In the genomic region with DNA sequence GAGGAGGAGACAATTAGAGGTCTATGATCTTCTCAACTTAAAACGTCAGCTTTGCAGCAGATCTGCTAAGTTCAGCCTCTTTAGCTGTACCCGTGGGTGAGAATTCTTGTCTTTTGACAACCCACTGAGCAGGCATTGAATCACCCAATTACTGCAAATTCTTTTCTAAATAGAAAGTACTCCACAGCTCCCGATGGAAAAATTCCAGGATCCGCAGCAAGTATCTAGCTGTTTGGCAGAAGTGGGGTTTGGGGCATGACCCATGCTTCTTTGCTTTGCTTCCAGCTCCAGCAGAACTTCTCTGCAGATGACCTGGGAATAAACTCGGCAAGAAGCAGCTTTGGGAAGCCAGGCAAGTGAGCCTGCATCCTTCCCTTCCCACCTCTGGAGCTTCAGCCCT, we compare ENCODE assay signal across 14 mouse cellular contexts. TPM values are rescaled to one million over a fixed set of nuclear protein-coding genes. Genes with fewer than 3 reads are reported as not detected.
DNase-seq lines count a peak whose midpoint lies in the region; ATAC-seq and TF ChIP-seq lines count a peak whose summit lies in the region.
"Had no signal": no experiment of that assay in that cellular context is flagged by ENCODE, and none has a peak within 500 bp of the region (broad histone marks: within the 10 kb centered on the region; RNA-seq: fewer than 3 reads in every experiment).

No protein-coding gene starts in this region.

- no peak overlapping the region for H3K4me2 ChIP-seq in embryonic facial prominence, embryonic 14.5 days (ENCODE audit: low read depth, low read length)
- H3K4me2 ChIP-seq: limb, embryonic 13.5 days; midbrain, embryonic 11.5 days had no signal

- peak; percentile 46 for DNase-seq in kidney, postnatal 10 days
- DNase-seq in kidney, adult 8-10 months, result no peak
- peak; percentile 65 for DNase-seq in embryonic facial prominence, embryonic 14.5 days (ENCODE audit: low spot score)
- peak; percentile 28 to 29 for DNase-seq in layer of hippocampus, adult 8-10 months (ENCODE audit: low spot score in 2 of 2)
- DNase-seq: adrenal gland, postnatal 10 days; cerebellum, postnatal 25 days; gastrocnemius, postnatal 10 days; thymus, adult 18-20 months had no signal

- H3K9me3 ChIP-seq in embryonic facial prominence, embryonic 14.5 days (ENCODE audit: control insufficient read depth, low read length), result no peaks in the 10 kb centered on the region
- H3K9me3 ChIP-seq: limb, embryonic 13.5 days had no signal

- no peak overlapping the region; the same call in 1 of the 2 replicates for H3K27ac ChIP-seq in embryonic facial prominence, embryonic 14.5 days (replicated peaks; ENCODE audit: low read depth, low read length)
- H3K27ac ChIP-seq in olfactory bulb, adult 2 months (ENCODE audit: insufficient read depth, low read depth, low read length), result peak overlapping the region; percentile 93
- H3K27ac ChIP-seq: limb, embryonic 13.5 days had no signal

- no peak for TF ChIP-seq POLR2A in olfactory bulb, adult 2 months (IDR thresholded peaks at IDR 0.05; ENCODE audit: insufficient read depth, low read depth, low read length)

- H3K4me3 ChIP-seq in embryonic facial prominence, embryonic 14.5 days (ENCODE audit: low read depth, low read length), result no peak overlapping the region
- H3K4me3 ChIP-seq in olfactory bulb, adult 2 months (ENCODE audit: insufficient read depth, low read depth, low read length), result no peak overlapping the region
- H3K4me3 ChIP-seq: limb, embryonic 13.5 days had no signal

- 35% methylated on average over 5 of the region's 5 CpGs for WGBS in embryonic facial prominence, embryonic 14.5 days
- 5% methylated on average over 5 of the region's 5 CpGs for WGBS in olfactory bulb, adult 2 months

- TF ChIP-seq CTCF in olfactory bulb, adult 2 months (IDR thresholded peaks at IDR 0.05; ENCODE audit: insufficient read depth, low read depth, low read length), result no peak

- H3K36me3 ChIP-seq in embryonic facial prominence, embryonic 14.5 days (ENCODE audit: control insufficient read depth, insufficient read depth, low read length), result no peaks in the 10 kb centered on the region
- H3K36me3 ChIP-seq: limb, embryonic 13.5 days had no signal

- no peak for ATAC-seq in embryonic facial prominence, embryonic 14.5 days (ENCODE audit: low read depth)
- ATAC-seq in cerebellum, adult (ENCODE audit: insufficient number of reproducible peaks, low FRiP score, low TSS enrichment), result no peak
- ATAC-seq in erythroblast, adult 5-6 weeks (replicated peaks; ENCODE audit: low FRiP score, poor library complexity, severe bottlenecking), result no peak

- no peaks in the 10 kb centered on the region for H3K4me1 ChIP-seq in embryonic facial prominence, embryonic 14.5 days (ENCODE audit: control insufficient read depth, insufficient read depth, low read length)
- peaks cover 39% of the 10 kb centered on the region for H3K4me1 ChIP-seq in olfactory bulb, adult 2 months (ENCODE audit: control insufficient read depth, insufficient read depth, low read length)
- H3K4me1 ChIP-seq: limb, embryonic 13.5 days had no signal

- H3K9ac ChIP-seq in embryonic facial prominence, embryonic 14.5 days (ENCODE audit: low read depth, low read length), result no peak overlapping the region
- H3K9ac ChIP-seq: limb, embryonic 13.5 days had no signal

- no peaks in the 10 kb centered on the region for H3K27me3 ChIP-seq in embryonic facial prominence, embryonic 14.5 days (replicated peaks; ENCODE audit: control insufficient read depth, insufficient read depth, low read length)
- H3K27me3 ChIP-seq: limb, embryonic 13.5 days had no signal

RNA-seq across cellular contexts. Expression of a gene that starts 9.8 kb away (rescaled TPM):
- not detected in 2 replicates for polyA plus RNA-seq in embryonic facial prominence, embryonic 14.5 days (2014; fragmentation: Nextera tagmentation; extraction: Ambion mirVana)
- under 1 TPM; 0.09 to 0.27 (median 0.17) TPM for total RNA-seq in layer of hippocampus, adult 8-10 months (2022)
- polyA plus RNA-seq in olfactory bulb, adult 2 months (2012; ENCODE audit: insufficient read depth, insufficient read length, low replicate concordance, missing spikeins), result not detected in 2 replicates
- total RNA-seq in erythroblast, adult 5-6 weeks (2015; ENCODE audit: low replicate concordance), result not detected in 2 replicates
- total RNA-seq in erythroblast, adult 5-6 weeks (2017; ENCODE audit: low replicate concordance), result 0.14 TPM in 1 of 2 replicates, not detected in the other
- total RNA-seq: adrenal gland, postnatal 10 days had no signal
- polyA plus RNA-seq: hindbrain, embryonic 11.5 days; limb, embryonic 13.5 days; midbrain, embryonic 11.5 days had no signal

RNA-seq across cellular contexts. Expression of a gene that starts 25.3 kb away (rescaled TPM):
- polyA plus RNA-seq in embryonic facial prominence, embryonic 14.5 days (2014; fragmentation: Nextera tagmentation; extraction: Ambion mirVana), result 13.0 and 15.3 TPM in 2 replicates
- total RNA-seq in layer of hippocampus, adult 8-10 months (2022), result 10 to 100 TPM; 78.0 to 95.5 (median 87.4) TPM
- polyA plus RNA-seq in olfactory bulb, adult 2 months (2012; ENCODE audit: insufficient read depth, insufficient read length, low replicate concordance, missing spikeins), result 371 TPM in 1 of 2 replicates, not detected in the other
- not detected in 2 replicates for total RNA-seq in erythroblast, adult 5-6 weeks (2015; ENCODE audit: low replicate concordance)
- total RNA-seq in erythroblast, adult 5-6 weeks (2017; ENCODE audit: low replicate concordance), result not detected in 2 replicates

Comparison
In these comparisons a context has a peak if more than half of its experiments do, and no peak if none do; other contexts are left out.
1. DNase-seq: peak in kidney, postnatal 10 days (single experiment), embryonic facial prominence, embryonic 14.5 days (single experiment) and layer of hippocampus, adult 8-10 months (2 of 2); none in kidney, adult 8-10 months (0 of 2).
2. RNA of a gene that starts 25.3 kb away (total RNA-seq): 78.0 to 95.5 TPM in layer of hippocampus, adult 8-10 months; not detected in erythroblast, adult 5-6 weeks; every median in the first group is over 10 times any median in the second.